Mouse (Mus musculus) thymus, postnatal 4 days (tissue): Measurements from ENCODE around the gene Adarb1.

Experiments
- DNase-seq: peaks from one replicate; pipeline ENCODE4 v3.0.0; 2021

The Adarb1 gene

GRCm38 (mm10) chr10:77380716-77381115, 37.4 kb downstream of the Adarb1 start:
- DNase-seq, result no peak

GRCm38 (mm10) chr10:77379199-77379598, 38.9 kb downstream of the Adarb1 start:
- DNase-seq, result no peak

DNA sequence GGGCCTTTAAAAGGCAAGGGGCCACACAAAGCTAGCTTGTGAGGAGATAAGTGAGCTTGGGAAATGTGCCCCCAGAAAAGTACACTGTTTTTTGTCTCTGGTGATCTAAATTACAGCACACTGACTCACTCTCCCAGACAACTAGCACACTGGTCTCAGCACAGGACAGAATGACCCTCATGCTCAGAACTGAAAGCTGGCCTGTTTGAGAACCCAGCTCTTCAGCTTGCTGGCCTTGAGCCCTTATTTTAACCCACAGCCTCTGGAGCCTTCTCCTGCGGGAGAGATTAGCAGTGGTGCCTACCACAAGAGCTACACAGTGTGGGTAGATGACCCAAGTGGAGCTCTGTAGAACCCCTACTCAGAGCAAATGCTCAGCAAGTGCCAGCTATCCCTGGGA, 42.0 kb downstream of the Adarb1 start:
- no peak for DNase-seq

DNA sequence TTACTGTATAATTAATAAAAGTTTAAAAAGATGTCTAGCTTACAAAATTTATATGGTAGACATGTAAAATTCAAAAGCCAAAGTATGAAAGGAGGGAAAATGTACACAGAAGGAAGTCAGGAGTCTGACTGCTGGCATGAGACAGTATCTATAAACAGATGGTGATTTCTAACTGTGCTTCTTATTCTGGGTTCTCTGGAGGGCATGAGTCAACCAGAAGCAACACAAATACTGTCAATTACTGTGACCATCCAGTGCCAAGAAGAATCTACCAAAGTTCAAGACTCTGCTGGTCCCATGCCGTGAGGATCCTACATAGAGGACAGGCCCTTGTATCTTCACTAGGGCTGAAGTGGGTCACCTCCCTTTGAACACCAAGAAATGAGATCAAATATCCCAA, 43.1 kb downstream of the Adarb1 start:
- no peak for DNase-seq

- no peak for DNase-seq
Measured at GRCm38 (mm10) chr10:77374407-77374806, 43.7 kb downstream of the Adarb1 start.

GRCm38 (mm10) chr10:77370129-77370528, 47.9 kb downstream of the Adarb1 start:
- no peak for DNase-seq

- DNase-seq, result no peak
Measured at GRCm38 (mm10) chr10:77367973-77368372, 50.1 kb downstream of the Adarb1 start.

DNA sequence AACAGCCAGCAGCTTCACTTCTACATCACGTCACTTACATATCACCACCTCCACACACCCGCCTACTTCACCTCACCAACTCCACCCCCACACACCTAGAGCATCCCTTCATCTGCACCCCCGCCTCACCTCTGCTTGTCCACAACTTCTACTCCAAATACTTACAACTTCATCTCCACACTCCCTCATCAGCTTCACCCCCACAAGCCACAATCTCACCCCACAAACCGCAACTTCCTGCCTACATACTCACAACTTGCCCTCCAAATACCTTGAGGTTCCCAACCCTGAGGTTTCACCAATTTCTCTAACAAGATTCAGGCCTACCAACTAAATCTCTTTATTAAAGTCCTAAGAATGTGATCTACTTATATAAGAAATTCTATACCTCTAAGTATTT, 51.1 kb downstream of the Adarb1 start:
- peak; percentile 18 for DNase-seq

- no peak for DNase-seq
Measured at GRCm38 (mm10) chr10:77365212-77365611, 52.9 kb downstream of the Adarb1 start.

- DNase-seq, result no peak
Measured at GRCm38 (mm10) chr10:77360486-77360885, 57.6 kb downstream of the Adarb1 start.

GRCm38 (mm10) chr10:77357957-77358356, 60.1 kb downstream of the Adarb1 start:
- DNase-seq, result no peak

- DNase-seq, result peak; percentile 80
Measured at GRCm38 (mm10) chr10:77353031-77353745, 64.9 kb downstream of the Adarb1 start.

GRCm38 (mm10) chr10:77342842-77343241, 75.2 kb downstream of the Adarb1 start:
- no peak for DNase-seq

GRCm38 (mm10) chr10:77341711-77342110, 76.4 kb downstream of the Adarb1 start:
- DNase-seq, result no peak

- no peak for DNase-seq
Measured at GRCm38 (mm10) chr10:77341059-77341458, 77.0 kb downstream of the Adarb1 start.

- DNase-seq, result no peak
Measured at GRCm38 (mm10) chr10:77339871-77340341, 78.2 kb downstream of the Adarb1 start.

DNA sequence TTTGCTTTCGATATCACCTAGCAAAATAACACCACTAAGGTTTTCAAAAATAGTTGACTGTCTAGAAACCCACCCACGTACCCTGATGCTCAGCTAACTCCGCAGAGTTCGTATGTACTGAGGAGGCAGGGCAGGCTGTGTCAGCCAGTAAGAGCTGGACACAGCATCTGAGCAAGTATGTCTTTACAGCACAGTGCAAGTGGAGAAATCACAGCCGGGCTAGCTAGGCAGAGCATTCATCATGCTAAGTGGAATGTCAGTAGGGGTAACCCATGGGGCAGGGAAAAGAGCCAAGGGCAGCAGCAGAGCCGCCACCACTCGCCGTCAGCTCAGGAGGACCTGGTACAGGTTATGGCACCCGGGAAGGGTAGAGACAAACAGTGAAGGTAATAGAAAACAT, 84.6 kb downstream of the Adarb1 start:
- DNase-seq, result peak; percentile 1

DNA sequence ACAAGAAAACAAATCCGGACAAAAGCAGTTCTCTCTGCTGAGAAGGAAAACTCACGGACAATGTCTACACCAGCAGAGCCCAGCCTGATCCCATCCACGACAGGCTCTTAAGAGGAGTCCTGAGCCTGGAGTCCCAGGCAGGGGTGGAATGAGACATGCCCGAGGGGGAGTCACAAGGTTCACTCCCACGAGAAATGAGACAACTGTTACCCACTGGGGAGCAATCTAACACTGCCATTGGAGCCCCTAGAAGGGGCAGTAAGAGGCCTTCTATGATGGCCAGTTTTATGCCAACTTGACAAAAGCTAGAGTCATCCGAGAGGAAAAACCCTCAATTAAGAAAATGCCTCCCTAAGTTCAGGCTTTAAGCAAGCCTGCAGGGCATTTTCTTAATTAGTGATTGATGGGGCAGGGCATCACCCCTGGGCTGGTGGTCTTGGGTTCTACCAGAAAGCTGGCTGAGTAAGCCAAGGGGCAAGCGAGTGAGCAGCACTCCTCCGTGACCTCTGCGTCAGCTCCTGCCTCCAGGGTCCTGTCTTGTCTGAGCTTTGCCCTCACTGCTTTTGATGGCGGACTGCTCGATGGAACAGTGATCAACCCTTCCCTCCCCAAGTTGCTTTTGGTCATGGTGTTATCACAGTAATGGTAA, 88.5 kb downstream of the Adarb1 start:
- no peak for DNase-seq

GRCm38 (mm10) chr10:77324716-77325115, 93.4 kb downstream of the Adarb1 start:
- no peak for DNase-seq

- no peak for DNase-seq
Measured at GRCm38 (mm10) chr10:77321611-77322010, 96.5 kb downstream of the Adarb1 start.

- no peak for DNase-seq
Measured at GRCm38 (mm10) chr10:77321001-77321400, 97.1 kb downstream of the Adarb1 start.

GRCm38 (mm10) chr10:77315682-77316081, 102.4 kb downstream of the Adarb1 start:
- DNase-seq, result no peak

GRCm38 (mm10) chr10:77314711-77315266, 103.3 kb downstream of the Adarb1 start:
- DNase-seq, result no peak

DNA sequence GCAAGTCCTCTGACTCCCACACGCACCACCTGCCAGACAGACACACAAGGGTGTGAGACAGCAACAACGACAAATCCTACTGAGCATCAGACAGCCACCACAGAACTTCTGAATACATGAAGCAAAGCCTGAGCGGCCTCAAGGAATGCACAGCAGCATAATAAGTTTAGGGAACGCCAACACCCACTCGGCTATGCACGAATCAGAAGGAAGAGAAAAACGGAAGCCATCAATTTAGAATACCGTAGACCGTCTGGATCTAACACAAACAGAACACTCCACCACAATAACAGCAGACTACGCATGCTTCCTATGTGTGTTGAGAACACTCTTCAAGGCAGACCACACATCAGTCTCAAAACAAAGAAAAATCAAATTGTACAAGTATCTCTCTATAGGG, 109.1 kb downstream of the Adarb1 start:
- DNase-seq, result no peak
